Mouse (Mus musculus): ENCODE measurements around the gene Clstn2.

Clstn2 gene

GRCm38 (mm10) chr9:97773911-97774310 lies 259.1 kb downstream of the Clstn2 start:
- DNase-seq = no peak

- no peak for DNase-seq
Observed at GRCm38 (mm10) chr9:97772431-97772830, 260.6 kb downstream of the Clstn2 start.

GRCm38 (mm10) chr9:97769331-97769730 lies 263.6 kb downstream of the Clstn2 start:
- DNase-seq = no peak

- DNase-seq = no peak
Observed at GRCm38 (mm10) chr9:97765251-97765767, 267.7 kb downstream of the Clstn2 start.

- DNase-seq = no peak
Observed at GRCm38 (mm10) chr9:97763048-97763447, 269.9 kb downstream of the Clstn2 start.

- DNase-seq = no peak
Observed at GRCm38 (mm10) chr9:97755599-97756270, 277.2 kb downstream of the Clstn2 start.

GRCm38 (mm10) chr9:97753715-97754114 lies 279.3 kb downstream of the Clstn2 start:
- no peak for DNase-seq

GRCm38 (mm10) chr9:97746574-97746973 lies 286.4 kb downstream of the Clstn2 start:
- no peak for DNase-seq

GRCm38 (mm10) chr9:97727715-97728486 lies 305.1 kb downstream of the Clstn2 start:
- no peak for DNase-seq

- no peak for DNase-seq
Observed at GRCm38 (mm10) chr9:97717728-97718127, 315.3 kb downstream of the Clstn2 start.

- no peak for DNase-seq
Observed at GRCm38 (mm10) chr9:97717005-97717404, 316.0 kb downstream of the Clstn2 start.

- DNase-seq = no peak
Observed at GRCm38 (mm10) chr9:97712888-97713287, 320.1 kb downstream of the Clstn2 start.

GRCm38 (mm10) chr9:97703901-97704503 lies 329.0 kb downstream of the Clstn2 start:
- DNase-seq = no peak

GRCm38 (mm10) chr9:97702989-97703388 lies 330.0 kb downstream of the Clstn2 start:
- DNase-seq = no peak

GRCm38 (mm10) chr9:97699983-97700382 lies 333.0 kb downstream of the Clstn2 start:
- DNase-seq = no peak

GRCm38 (mm10) chr9:97699020-97699419 lies 334.0 kb downstream of the Clstn2 start:
- DNase-seq = no peak

- DNase-seq = no peak
Observed at GRCm38 (mm10) chr9:97698071-97698470, 334.9 kb downstream of the Clstn2 start.

- DNase-seq = no peak
Observed at GRCm38 (mm10) chr9:97696655-97697235, 336.2 kb downstream of the Clstn2 start.

GRCm38 (mm10) chr9:97695278-97695677 lies 337.7 kb downstream of the Clstn2 start:
- no peak for DNase-seq

GRCm38 (mm10) chr9:97686826-97687425 lies 346.1 kb downstream of the Clstn2 start:
- no peak for DNase-seq

- no peak for DNase-seq
Observed at GRCm38 (mm10) chr9:97685664-97686063, 347.3 kb downstream of the Clstn2 start.

GRCm38 (mm10) chr9:97679878-97680277 lies 353.1 kb downstream of the Clstn2 start:
- DNase-seq = no peak

GRCm38 (mm10) chr9:97679106-97679505 lies 353.9 kb downstream of the Clstn2 start:
- DNase-seq = no peak
